Mouse (Mus musculus): ENCODE results near the gene Ffar4. TPM values are rescaled to one million over a fixed set of nuclear protein-coding genes. Genes with fewer than 3 reads are reported as not detected.

Gene Ffar4
- total RNA-seq (2017): 0.23 and 1.2 TPM in 2 replicates

- peak; percentile 82 for ATAC-seq (replicated peaks; ENCODE audit: low read depth, poor library complexity, severe bottlenecking)
Measured at GRCm38 (mm10) chr19:38096858-38097758, at the start of gene Ffar4. Gene Ffar4 (plus strand): TSS chr19:38097071.

- no peak for ATAC-seq (replicated peaks; ENCODE audit: low read depth, poor library complexity, severe bottlenecking)
Measured at GRCm38 (mm10) chr19:38049686-38050085, 47.2 kb upstream of the Ffar4 start.

- no peak for ATAC-seq (replicated peaks; ENCODE audit: low read depth, poor library complexity, severe bottlenecking)
Measured at GRCm38 (mm10) chr19:38053227-38054041, 43.4 kb upstream of the Ffar4 start.

- ATAC-seq (replicated peaks; ENCODE audit: low read depth, poor library complexity, severe bottlenecking): peak; percentile 71
Measured at GRCm38 (mm10) chr19:38054149-38054719, 42.6 kb upstream of the Ffar4 start.

- ATAC-seq (replicated peaks; ENCODE audit: low read depth, poor library complexity, severe bottlenecking): peak; percentile 86
Measured at GRCm38 (mm10) chr19:38054720-38055192, 42.1 kb upstream of the Ffar4 start, which contains the start of gene Cep55. Gene Cep55 (plus strand): TSS chr19:38055011.

- ATAC-seq (replicated peaks; ENCODE audit: low read depth, poor library complexity, severe bottlenecking): no peak
Measured at GRCm38 (mm10) chr19:38055798-38056197, 41.1 kb upstream of the Ffar4 start.

GRCm38 (mm10) chr19:38056276-38056675, 40.6 kb upstream of the Ffar4 start:
- no peak for ATAC-seq (replicated peaks; ENCODE audit: low read depth, poor library complexity, severe bottlenecking)

- no peak for ATAC-seq (replicated peaks; ENCODE audit: low read depth, poor library complexity, severe bottlenecking)
Measured at GRCm38 (mm10) chr19:38056931-38057330, 39.9 kb upstream of the Ffar4 start.

GRCm38 (mm10) chr19:38063201-38063600, 33.7 kb upstream of the Ffar4 start:
- no peak for ATAC-seq (replicated peaks; ENCODE audit: low read depth, poor library complexity, severe bottlenecking)

- no peak for ATAC-seq (replicated peaks; ENCODE audit: low read depth, poor library complexity, severe bottlenecking)
Measured at GRCm38 (mm10) chr19:38064051-38064450, 32.8 kb upstream of the Ffar4 start.

GRCm38 (mm10) chr19:38073226-38073625, 23.6 kb upstream of the Ffar4 start:
- ATAC-seq (replicated peaks; ENCODE audit: low read depth, poor library complexity, severe bottlenecking): no peak

- ATAC-seq (replicated peaks; ENCODE audit: low read depth, poor library complexity, severe bottlenecking): no peak
Measured at GRCm38 (mm10) chr19:38075051-38075450, 21.8 kb upstream of the Ffar4 start.

GRCm38 (mm10) chr19:38076251-38076650, 20.6 kb upstream of the Ffar4 start:
- no peak for ATAC-seq (replicated peaks; ENCODE audit: low read depth, poor library complexity, severe bottlenecking)

- no peak for ATAC-seq (replicated peaks; ENCODE audit: low read depth, poor library complexity, severe bottlenecking)
Measured at GRCm38 (mm10) chr19:38077851-38078540, 18.9 kb upstream of the Ffar4 start.

- no peak for ATAC-seq (replicated peaks; ENCODE audit: low read depth, poor library complexity, severe bottlenecking)
Measured at GRCm38 (mm10) chr19:38081361-38081760, 15.5 kb upstream of the Ffar4 start.

GRCm38 (mm10) chr19:38082931-38083525, 13.8 kb upstream of the Ffar4 start:
- ATAC-seq (replicated peaks; ENCODE audit: low read depth, poor library complexity, severe bottlenecking): no peak

GRCm38 (mm10) chr19:38085841-38086240, 11.0 kb upstream of the Ffar4 start:
- ATAC-seq (replicated peaks; ENCODE audit: low read depth, poor library complexity, severe bottlenecking): no peak

- ATAC-seq (replicated peaks; ENCODE audit: low read depth, poor library complexity, severe bottlenecking): peak; percentile 71; the same call in 1 of the 2 replicates
Measured at GRCm38 (mm10) chr19:38086948-38087551, 9.8 kb upstream of the Ffar4 start.

- no peak for ATAC-seq (replicated peaks; ENCODE audit: low read depth, poor library complexity, severe bottlenecking)
Measured at GRCm38 (mm10) chr19:38089358-38089757, 7.5 kb upstream of the Ffar4 start.

All from common myeloid progenitor, adult 5-6 weeks (primary cell).